Mouse (Mus musculus): Measurements from ENCODE around the gene Msantd2.

Msantd2 gene

GRCm38 (mm10) chr9:37488611-37489396, at the start of gene Msantd2:
Msantd2 (plus strand) TSS chr9:37489319.
- no peak for DNase-seq (ENCODE audit: extremely low read depth, low read depth, low spot score)

GRCm38 (mm10) chr9:37452401-37452800, 36.7 kb upstream of the Msantd2 start:
- DNase-seq (ENCODE audit: extremely low read depth, low read depth, low spot score): no peak

DNA sequence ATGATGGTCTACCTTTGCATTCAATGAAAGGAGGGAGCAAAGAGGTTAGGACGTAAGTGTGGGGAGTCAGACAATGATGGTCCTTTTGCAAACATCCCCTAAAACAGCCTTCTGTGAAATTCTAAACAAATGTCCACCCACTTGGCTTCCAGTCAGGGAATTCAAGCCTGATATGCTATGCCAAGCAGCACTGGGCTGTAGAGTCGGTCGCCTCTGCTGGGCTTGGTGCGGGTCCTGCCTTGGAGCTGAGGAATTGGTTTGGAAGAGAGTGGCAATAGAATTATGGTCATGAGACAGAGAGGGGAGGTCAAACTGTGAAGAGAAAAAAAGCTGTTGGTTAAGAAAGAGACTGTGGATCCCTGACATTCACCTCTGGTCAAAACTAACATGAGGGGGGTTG, 35.8 kb upstream of the Msantd2 start:
- DNase-seq (ENCODE audit: extremely low read depth, low read depth, low spot score): no peak

GRCm38 (mm10) chr9:37454011-37454492, 35.1 kb upstream of the Msantd2 start:
- DNase-seq (ENCODE audit: extremely low read depth, low read depth, low spot score): no peak

GRCm38 (mm10) chr9:37454991-37455390, 34.1 kb upstream of the Msantd2 start:
- no peak for DNase-seq (ENCODE audit: extremely low read depth, low read depth, low spot score)

DNA sequence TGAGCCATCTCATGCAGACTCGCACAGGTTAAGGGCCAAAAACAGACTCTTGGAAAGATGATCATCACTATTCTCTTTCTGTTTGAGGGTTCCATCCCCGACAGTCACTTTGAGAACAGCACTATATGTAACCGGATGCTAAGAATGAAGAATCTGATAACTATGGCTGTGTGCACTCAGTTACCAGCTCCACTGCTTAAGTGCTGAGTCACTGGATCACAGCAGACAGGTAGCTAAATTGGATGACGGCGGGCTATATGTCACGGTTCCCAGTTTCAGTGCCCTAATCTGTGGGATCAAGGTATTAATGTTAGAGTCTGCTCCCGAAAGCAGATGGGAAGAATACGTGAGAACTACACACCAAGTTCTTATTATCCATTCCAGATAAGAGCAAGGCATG, 33.3 kb upstream of the Msantd2 start:
- DNase-seq (ENCODE audit: extremely low read depth, low read depth, low spot score): no peak

- no peak for DNase-seq (ENCODE audit: extremely low read depth, low read depth, low spot score)
Measured at GRCm38 (mm10) chr9:37456481-37456910, 32.6 kb upstream of the Msantd2 start.

DNA sequence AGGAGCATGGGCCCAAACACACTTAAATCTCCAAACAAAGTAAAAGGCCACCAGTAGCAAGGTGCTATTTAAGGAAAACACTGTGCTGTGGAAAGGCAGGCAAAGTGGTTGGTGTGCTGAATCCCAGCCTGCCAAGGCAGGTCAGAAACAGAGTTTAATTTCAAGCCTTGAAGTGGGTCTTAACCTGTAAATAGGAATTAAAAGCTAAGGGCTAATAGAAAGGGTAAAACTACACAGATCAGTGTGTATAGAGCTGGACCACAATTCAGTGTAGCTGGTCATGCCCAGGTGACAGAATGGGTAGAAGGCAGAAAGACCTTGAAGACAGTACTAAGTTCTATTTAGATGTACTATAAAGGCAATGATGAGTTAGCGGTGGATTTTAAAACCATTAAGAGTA, 32.0 kb upstream of the Msantd2 start:
- no peak for DNase-seq (ENCODE audit: extremely low read depth, low read depth, low spot score)

GRCm38 (mm10) chr9:37459665-37460042, 29.5 kb upstream of the Msantd2 start:
- no peak for DNase-seq (ENCODE audit: extremely low read depth, low read depth, low spot score)

DNA sequence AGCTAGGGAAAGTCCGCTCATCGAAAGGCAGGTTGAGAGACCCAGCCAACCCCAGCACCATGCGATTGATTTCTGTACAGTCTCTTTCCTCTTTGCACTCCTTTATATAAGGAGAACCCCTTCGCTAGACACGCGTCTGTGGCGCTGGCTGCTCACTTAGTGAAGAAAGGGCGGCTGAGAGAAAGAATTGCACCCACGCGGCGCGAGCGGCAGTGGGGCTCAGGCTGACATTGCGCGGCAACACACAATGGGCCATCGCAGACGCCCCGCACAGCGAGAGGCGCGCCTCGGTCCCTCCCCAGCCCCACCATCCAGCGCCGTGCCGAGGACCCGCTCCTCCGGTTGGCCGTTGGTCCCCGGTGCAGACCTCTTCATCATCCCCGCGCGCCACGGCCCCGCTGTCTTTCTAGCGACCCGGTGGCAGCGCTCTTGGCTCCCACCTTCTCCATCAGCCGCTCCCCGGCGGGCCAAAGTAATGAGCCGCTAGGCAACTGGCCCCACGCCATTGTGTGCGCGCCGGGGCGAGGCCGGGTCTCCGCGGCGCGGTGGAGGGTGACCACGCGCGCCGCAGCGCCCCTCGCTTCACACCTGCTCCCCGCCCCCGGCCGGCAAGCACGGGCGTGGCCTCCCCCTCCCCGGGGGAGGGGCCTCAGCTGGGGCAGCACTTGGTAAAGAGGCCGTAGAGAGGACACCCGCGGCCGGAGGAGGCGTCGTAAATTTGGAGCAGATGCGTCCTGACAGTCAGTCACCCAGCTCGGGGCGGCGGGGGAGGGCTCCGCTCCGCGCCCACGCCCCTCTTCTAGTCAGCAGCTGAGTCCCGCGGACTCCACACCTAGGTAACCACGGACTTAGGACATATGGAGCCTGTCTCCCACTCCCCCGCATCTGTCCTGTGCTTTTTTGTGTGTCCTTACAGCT, 28.8 kb upstream of the Msantd2 start:
- no peak for DNase-seq (ENCODE audit: extremely low read depth, low read depth, low spot score)

DNA sequence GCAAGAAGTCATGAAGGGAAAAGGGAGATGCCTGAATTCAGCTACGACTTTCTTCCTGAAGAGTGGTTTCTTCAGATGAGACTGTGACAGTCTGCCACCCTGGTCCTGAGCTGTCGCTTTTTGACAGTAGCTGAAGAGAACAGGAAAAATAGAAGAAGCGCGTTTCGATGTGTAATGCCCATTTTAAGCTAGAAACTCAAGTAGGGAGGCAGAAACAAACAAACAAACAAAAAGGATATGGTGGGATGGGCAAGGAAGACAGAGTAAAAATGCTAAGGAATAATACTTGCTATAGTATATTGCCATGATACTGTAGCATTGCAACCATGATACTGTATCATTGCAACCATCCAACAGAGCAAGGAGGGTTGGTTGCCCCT, 28.2 kb upstream of the Msantd2 start:
- no peak for DNase-seq (ENCODE audit: extremely low read depth, low read depth, low spot score)

DNA sequence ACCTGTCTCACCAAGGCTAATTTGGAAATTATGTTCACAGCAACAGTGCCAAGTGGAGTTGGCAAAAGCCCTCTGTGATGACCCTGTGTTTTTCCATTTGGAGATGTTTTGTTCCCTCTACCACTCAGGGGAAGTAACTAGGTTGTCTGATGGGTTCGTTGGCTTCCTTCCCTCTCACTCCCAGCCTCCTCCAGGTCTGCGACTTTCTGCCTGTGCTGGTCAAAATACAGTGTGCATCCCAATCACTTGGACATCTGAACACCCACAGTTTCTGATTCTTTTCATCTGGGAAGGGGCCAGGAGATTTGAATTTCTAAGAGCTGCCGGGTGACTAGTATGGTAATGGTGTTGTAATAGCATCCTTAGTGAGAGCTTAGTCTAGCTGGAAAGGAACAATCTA, 27.5 kb upstream of the Msantd2 start:
- no peak for DNase-seq (ENCODE audit: extremely low read depth, low read depth, low spot score)

GRCm38 (mm10) chr9:37462764-37463163, 26.4 kb upstream of the Msantd2 start:
- no peak for DNase-seq (ENCODE audit: extremely low read depth, low read depth, low spot score)

DNA sequence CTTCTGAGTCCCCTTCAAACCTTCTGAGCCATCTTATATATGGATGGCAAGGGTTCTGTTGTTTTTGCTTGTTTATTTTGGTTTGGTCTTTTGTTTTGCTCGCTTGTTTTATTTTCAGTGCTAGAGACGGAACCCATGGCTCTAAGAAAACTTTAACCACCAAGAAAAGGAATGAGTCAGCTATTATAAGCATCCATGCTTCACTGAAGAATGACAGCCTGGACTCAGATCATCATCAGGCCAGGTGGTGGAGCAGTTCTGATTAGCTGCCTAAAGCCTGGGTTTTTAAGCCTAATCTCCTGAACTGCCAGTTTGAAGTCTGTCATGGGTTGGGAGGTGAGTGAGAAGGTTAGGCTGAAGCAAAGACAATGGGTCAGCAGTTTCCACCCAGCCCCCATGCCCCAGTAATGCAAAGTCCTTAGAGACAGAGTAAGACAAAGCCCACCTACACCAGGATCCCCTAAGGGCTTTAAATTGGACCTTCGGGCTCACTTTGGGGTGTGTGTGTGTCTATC, 15.5 kb upstream of the Msantd2 start:
- no peak for DNase-seq (ENCODE audit: extremely low read depth, low read depth, low spot score)

GRCm38 (mm10) chr9:37474923-37475322, 14.2 kb upstream of the Msantd2 start:
- DNase-seq (ENCODE audit: extremely low read depth, low read depth, low spot score): no peak

- no peak for DNase-seq (ENCODE audit: extremely low read depth, low read depth, low spot score)
Measured at GRCm38 (mm10) chr9:37485146-37485545, 4.0 kb upstream of the Msantd2 start.

- DNase-seq (ENCODE audit: extremely low read depth, low read depth, low spot score): no peak
Measured at GRCm38 (mm10) chr9:37488041-37488440, 1.1 kb upstream of the Msantd2 start.

DNA sequence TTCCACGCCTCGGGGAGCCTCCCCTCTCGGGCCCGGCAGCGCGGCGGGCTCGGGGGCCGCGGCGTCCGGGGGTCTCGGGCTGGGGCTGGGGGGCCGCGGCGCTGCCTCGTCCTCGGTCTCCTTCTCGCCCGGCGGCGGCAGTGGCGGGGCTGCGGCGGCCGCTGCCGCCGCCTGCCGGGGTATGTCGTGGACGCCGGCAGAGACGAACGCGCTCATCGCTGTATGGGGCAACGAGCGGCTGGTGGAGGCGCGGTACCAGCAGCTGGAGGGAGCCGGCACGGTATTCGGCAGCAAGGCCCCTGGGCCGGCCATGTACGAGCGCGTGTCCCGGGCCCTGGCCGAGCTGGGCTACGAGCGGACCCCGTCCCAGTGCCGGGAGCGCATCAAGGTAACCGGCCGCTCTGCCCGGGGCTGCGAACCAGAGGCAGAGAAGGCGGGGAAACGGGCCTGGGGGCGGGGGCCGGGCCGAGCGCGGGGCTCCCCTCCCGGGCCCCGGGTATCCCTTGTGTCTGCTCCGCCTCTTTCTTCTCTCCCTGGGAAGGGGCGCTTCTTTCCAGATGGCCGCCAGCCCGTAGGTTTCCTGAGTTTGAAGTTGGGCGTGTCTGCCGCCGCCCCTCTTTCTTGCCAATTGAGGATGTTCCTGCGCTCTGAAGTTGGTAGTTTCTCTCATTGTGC, 464 bp downstream of the Msantd2 start:
- DNase-seq (ENCODE audit: extremely low read depth, low read depth, low spot score): no peak

DNA sequence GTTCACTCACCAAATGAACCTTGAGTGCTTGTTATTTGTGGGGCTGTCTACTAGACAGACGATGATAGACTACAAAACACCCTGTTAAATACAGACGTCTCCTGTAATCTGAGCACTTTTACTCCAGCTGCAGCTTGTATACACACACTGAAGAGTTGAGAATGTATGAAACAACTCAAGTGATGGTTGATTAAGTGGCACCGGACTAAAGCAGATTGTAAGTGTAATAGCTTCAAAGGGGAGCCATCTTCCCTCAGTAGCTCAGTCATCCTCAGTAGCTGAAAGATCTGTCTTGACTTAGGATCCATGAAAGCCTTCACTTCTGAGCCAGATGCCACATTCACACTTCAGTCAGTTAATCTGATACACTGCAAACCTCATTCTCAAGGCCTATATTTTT, 6.6 kb downstream of the Msantd2 start:
- DNase-seq (ENCODE audit: extremely low read depth, low read depth, low spot score): no peak

- no peak for DNase-seq (ENCODE audit: extremely low read depth, low read depth, low spot score)
Measured at GRCm38 (mm10) chr9:37496325-37496724, 7.2 kb downstream of the Msantd2 start.

DNA sequence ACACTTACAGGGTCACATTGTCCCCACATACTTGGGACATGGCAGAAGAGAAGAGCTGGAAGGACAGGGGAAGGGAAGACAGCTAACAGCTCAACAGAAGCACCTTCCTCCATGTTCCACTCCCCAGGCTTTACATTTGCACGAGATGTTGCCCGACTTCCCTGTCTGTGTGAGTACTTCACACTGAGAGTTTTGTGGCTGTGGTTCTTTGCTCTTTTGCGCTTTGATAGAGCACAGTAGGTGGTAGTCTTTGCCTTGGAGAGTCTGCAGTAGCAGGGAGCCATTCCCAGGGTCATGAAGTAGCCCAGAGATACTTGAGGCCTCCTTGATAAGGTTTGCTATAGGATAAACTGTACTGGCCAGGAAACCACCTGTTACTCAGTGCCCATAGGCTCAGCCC, 11.1 kb downstream of the Msantd2 start:
- no peak for DNase-seq (ENCODE audit: extremely low read depth, low read depth, low spot score)
